Mouse (Mus musculus) retina, postnatal 1 day (tissue): ENCODE results near the gene Muc3a.

ENCODE experiments used
- DNase-seq: peaks from one replicate; pipeline ENCODE4 v3.0.0-alpha.2; 2012

Muc3a gene

GRCm38 (mm10) chr5:137212289-137212688 lies at the start of gene Muc3a:
Gene Muc3a, minus strand, starts transcription at chr5:137212389.
- no peak for DNase-seq

- no peak for DNase-seq
These were observed 917 bp downstream of the Muc3a start for GRCm38 (mm10) chr5:137211114-137211829.

- DNase-seq = no peak
These were observed 1.5 kb downstream of the Muc3a start for GRCm38 (mm10) chr5:137210689-137211088.

- DNase-seq = no peak
These were observed 6.9 kb downstream of the Muc3a start for GRCm38 (mm10) chr5:137205301-137205700.

- no peak for DNase-seq
These were observed 17.6 kb downstream of the Muc3a start for GRCm38 (mm10) chr5:137194488-137195120.

- DNase-seq = no peak
These were observed 18.8 kb downstream of the Muc3a start for GRCm38 (mm10) chr5:137193279-137193952.

- peak; percentile 32 for DNase-seq
These were observed 22.9 kb downstream of the Muc3a start for GRCm38 (mm10) chr5:137189326-137189725.

GRCm38 (mm10) chr5:137185362-137185761 lies 26.8 kb downstream of the Muc3a start:
- DNase-seq = no peak

- no peak for DNase-seq
These were observed 32.4 kb downstream of the Muc3a start for GRCm38 (mm10) chr5:137179646-137180374.

GRCm38 (mm10) chr5:137173967-137174366 lies 38.2 kb downstream of the Muc3a start:
- DNase-seq = no peak

- DNase-seq = no peak
These were observed 39.6 kb downstream of the Muc3a start for GRCm38 (mm10) chr5:137172591-137172990.

- no peak for DNase-seq
These were observed 40.7 kb downstream of the Muc3a start for GRCm38 (mm10) chr5:137171478-137171877.

- no peak for DNase-seq
These were observed 41.3 kb downstream of the Muc3a start for GRCm38 (mm10) chr5:137170836-137171380.

- DNase-seq = no peak
These were observed 44.6 kb downstream of the Muc3a start for GRCm38 (mm10) chr5:137167539-137167938.

GRCm38 (mm10) chr5:137166012-137166411 lies 46.2 kb downstream of the Muc3a start:
- no peak for DNase-seq

GRCm38 (mm10) chr5:137161853-137162252 lies 50.3 kb downstream of the Muc3a start:
- no peak for DNase-seq

GRCm38 (mm10) chr5:137159461-137159860 lies 52.7 kb downstream of the Muc3a start:
- DNase-seq = peak; percentile 28
